Mouse (Mus musculus): ENCODE results near the gene 2310061I04Rik. TPM values are rescaled to one million over a fixed set of nuclear protein-coding genes. Genes with fewer than 3 reads are reported as not detected.
"Not testable (repeated sequence)": the region's sequence is repeated elsewhere in the genome, so short reads cannot be mapped to it uniquely, and the experiment has no call there.

Gene 2310061I04Rik
- 33.7 and 34.0 TPM in 2 replicates for polyA plus RNA-seq (2014; fragmentation: Nextera tagmentation; extraction: Ambion mirVana)

DNA sequence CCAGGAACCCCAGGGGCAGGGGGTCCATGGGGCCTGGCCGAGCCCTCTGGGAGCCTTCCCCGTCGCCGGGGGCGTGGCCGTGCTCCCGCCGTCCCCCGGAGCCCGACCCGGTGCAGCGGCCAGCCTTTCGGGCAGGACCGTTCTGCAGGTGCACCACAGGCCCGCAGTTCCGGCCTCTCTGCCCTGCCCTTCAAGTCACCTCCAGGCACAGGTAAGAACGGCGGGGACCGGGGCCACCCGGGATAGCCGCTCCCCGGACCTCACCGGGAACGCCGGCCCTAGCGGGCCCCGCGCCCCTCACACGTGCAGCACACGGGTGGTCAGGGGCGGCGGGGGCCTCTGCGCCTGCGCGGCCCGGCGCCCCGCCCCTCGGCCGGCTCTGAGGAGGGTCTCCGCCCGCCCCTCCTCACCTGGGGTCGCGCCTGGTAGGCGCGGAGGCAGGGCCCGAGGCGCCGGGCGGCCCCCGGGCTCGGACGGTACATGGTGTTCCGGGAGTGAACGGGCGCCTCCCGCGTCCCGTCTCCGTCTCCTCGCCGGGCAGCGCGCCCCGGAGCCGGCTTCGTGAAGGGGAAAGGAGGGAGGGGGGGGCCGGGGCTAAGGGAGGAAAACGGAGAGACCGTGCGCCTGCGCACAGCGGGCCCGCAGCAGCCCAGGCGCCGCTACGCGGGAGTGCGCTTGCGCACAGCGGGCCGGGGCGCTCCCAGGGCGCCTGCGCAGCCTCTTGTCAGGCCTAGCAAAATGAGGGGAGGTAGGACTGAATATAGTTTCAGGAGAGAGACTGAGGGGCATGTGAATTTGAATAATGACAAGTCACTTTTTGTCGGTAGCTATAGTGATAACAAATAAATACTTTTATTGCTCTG is at the start of gene 2310061I04Rik:
TSS of gene 2310061I04Rik (minus strand) at position 651 of the 863 bp plus-strand sequence.
- Histone ChIP-seq H3K4me3 (ENCODE audit: low read depth, low read length) (peak within 1 kb of the TSS; percentile 73), H3K4me1 (replicated peaks; ENCODE audit: control insufficient read depth, insufficient read depth, low read length) (peaks cover 24% of the 10 kb centered on the region), H3K27ac (ENCODE audit: low read depth, low read length) (peak within 1 kb of the TSS; percentile 86), H3K27me3 (replicated peaks; ENCODE audit: control insufficient read depth, insufficient read depth, low read length) (no peaks in the 10 kb centered on the region), H3K9ac (ENCODE audit: low read depth, low read length) (peak within 1 kb of the TSS; percentile 86), H3K36me3 (ENCODE audit: control insufficient read depth, insufficient read depth, low read length) (peaks cover 32% of the 10 kb centered on the region), H3K9me3 (ENCODE audit: control insufficient read depth, low read length) (no peaks in the 10 kb centered on the region), H3K4me2 (peak within 1 kb of the TSS; percentile 69)
- peak; percentile 89 for ATAC-seq (replicated peaks; ENCODE audit: low FRiP score)
- peak; percentile 90 for DNase-seq (ENCODE audit: low spot score)
- WGBS: under 1% methylated on average over 76 of the region's 86 CpGs

DNA sequence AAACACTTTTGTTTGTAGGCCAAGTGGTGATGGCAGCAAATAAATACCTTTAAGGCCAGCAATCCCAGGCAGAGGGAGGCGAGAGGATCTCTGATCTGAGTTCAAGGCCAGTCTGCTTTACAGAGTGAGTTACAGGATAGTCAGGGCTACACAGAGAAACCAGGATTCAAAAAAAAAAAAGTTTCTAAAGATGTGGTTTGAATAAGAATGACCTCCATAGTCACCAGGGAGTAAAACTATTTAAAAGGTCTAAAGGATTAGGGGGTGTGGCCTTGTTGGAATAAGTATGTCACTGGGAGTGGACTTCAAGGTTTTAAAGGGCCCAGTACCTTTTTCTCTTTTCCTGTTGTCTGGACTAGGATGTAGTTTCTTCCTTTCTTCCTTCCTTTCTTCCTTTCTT is 42.7 kb upstream of the 2310061I04Rik start:
- no peaks in the 10 kb centered on the region for H3K36me3 ChIP-seq (ENCODE audit: control insufficient read depth, insufficient read depth, low read length)
- no peak overlapping the region for H3K9ac ChIP-seq (ENCODE audit: low read depth, low read length)
- H3K27ac ChIP-seq (ENCODE audit: low read depth, low read length): no peak overlapping the region
- H3K4me1 ChIP-seq (replicated peaks; ENCODE audit: control insufficient read depth, insufficient read depth, low read length): no peaks in the 10 kb centered on the region
- DNase-seq (ENCODE audit: low spot score) (no peak), ATAC-seq (replicated peaks; ENCODE audit: low FRiP score) (no peak)
- 43% methylated on average over 1 of the region's 1 CpGs for WGBS
- H3K4me3 ChIP-seq (ENCODE audit: low read depth, low read length): no peak overlapping the region
- H3K4me2 ChIP-seq: no peak overlapping the region
- no peaks in the 10 kb centered on the region for H3K27me3 ChIP-seq (replicated peaks; ENCODE audit: control insufficient read depth, insufficient read depth, low read length)
- no peaks in the 10 kb centered on the region for H3K9me3 ChIP-seq (ENCODE audit: control insufficient read depth, low read length)

DNA sequence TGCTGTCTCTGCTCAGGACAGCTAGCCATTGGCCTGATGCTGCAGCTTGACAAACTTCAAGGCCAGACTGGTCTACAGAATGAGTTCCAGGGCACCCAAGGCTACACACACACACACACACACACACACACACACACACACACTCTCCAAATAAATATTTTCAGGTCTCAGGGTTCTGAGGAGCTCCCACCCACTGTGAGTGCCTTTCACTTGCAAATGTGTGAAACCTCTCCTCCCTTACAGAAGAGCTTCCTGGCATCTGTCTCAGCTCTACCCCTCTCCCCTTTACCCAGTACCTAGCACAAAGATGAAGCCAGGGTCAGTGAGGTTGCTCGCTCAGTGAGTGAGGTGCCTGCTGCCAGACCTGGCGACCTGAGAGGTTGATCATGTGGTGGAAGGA is 41.9 kb upstream of the 2310061I04Rik start:
- 58% methylated on average over 2 of the region's 2 CpGs for WGBS

DNA sequence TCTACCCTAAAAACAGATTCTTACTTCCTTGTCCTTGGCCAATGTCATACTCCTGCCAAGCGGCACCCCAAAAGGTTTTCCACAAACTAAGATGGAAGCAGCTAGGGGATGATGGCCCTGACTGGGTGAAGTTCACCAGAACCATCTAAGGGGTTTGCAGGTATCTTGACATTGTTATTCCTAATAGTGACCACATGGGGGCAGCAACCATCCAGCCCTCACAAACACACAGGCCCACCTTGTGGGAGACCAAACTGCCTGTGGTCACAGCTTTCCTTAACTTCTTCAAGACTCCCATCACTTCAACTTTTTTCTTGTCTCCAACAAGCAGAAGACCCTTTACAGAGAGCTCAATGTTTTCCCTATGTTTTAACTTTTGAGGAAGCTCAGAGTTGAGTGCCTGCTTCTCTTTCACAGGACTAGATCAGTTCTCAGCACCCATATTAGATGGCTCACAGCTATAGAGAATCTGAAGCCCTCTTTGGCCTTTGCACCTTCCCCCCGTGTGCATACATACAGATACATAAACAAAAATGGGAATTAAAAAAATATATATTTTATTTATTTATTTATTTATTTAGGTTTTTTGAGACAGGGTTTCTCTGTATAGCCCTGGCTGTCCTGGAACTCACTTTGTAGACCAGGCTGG is 40.6 kb upstream of the 2310061I04Rik start:
- Histone ChIP-seq H3K27ac (ENCODE audit: low read depth, low read length) (no peak overlapping the region), H3K4me2 (no peak overlapping the region), H3K27me3 (replicated peaks; ENCODE audit: control insufficient read depth, insufficient read depth, low read length) (no peaks in the 10 kb centered on the region), H3K9ac (ENCODE audit: low read depth, low read length) (no peak overlapping the region), H3K4me1 (replicated peaks; ENCODE audit: control insufficient read depth, insufficient read depth, low read length) (no peaks in the 10 kb centered on the region), H3K4me3 (ENCODE audit: low read depth, low read length) (no peak overlapping the region), H3K9me3 (ENCODE audit: control insufficient read depth, low read length) (no peaks in the 10 kb centered on the region), H3K36me3 (ENCODE audit: control insufficient read depth, insufficient read depth, low read length) (no peaks in the 10 kb centered on the region)
- peak; percentile 63; the same call in 1 of the 2 replicates for ATAC-seq (replicated peaks; ENCODE audit: low FRiP score)
- DNase-seq (ENCODE audit: low spot score): no peak
- WGBS: 32% methylated on average over 2 of the region's 2 CpGs

More for the DNA sequence above, 41.9 kb upstream of the 2310061I04Rik start:
- Histone ChIP-seq H3K27ac (ENCODE audit: low read depth, low read length) (no peak overlapping the region), H3K9ac (ENCODE audit: low read depth, low read length) (no peak overlapping the region), H3K9me3 (ENCODE audit: control insufficient read depth, low read length) (no peaks in the 10 kb centered on the region), H3K4me3 (ENCODE audit: low read depth, low read length) (no peak overlapping the region), H3K36me3 (ENCODE audit: control insufficient read depth, insufficient read depth, low read length) (no peaks in the 10 kb centered on the region), H3K4me1 (replicated peaks; ENCODE audit: control insufficient read depth, insufficient read depth, low read length) (no peaks in the 10 kb centered on the region), H3K27me3 (replicated peaks; ENCODE audit: control insufficient read depth, insufficient read depth, low read length) (no peaks in the 10 kb centered on the region), H3K4me2 (no peak overlapping the region)
- DNase-seq (ENCODE audit: low spot score): no peak
- no peak for ATAC-seq (replicated peaks; ENCODE audit: low FRiP score)

DNA sequence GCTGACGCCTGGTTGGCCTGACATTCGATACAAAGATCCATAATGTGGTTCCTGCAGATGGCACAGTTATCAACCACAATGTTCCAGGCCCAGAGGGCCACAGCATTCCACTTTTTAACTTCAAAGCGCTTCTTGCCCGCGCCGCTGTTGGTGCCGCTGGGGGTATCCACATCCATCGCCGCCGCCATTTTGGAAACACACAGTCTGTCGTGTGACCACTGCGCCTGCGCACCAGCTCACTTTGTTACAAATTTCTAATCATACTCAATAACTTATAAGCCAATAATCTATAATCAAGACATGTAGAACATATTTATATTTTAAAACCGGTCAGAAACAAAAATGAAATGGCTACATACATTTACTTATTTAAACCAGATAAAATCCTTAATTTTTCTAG is 38.5 kb upstream of the 2310061I04Rik start:
- H3K36me3 ChIP-seq (ENCODE audit: control insufficient read depth, insufficient read depth, low read length); H3K9me3 ChIP-seq (ENCODE audit: control insufficient read depth, low read length); H3K4me2 ChIP-seq; H3K4me1 ChIP-seq (replicated peaks; ENCODE audit: control insufficient read depth, insufficient read depth, low read length); H3K27me3 ChIP-seq (replicated peaks; ENCODE audit: control insufficient read depth, insufficient read depth, low read length); ATAC-seq (replicated peaks; ENCODE audit: low FRiP score); DNase-seq (ENCODE audit: low spot score); H3K9ac ChIP-seq (ENCODE audit: low read depth, low read length); H3K27ac ChIP-seq (ENCODE audit: low read depth, low read length); H3K4me3 ChIP-seq (ENCODE audit: low read depth, low read length): not testable (repeated sequence)
- 85% methylated on average over 14 of the region's 14 CpGs for WGBS

DNA sequence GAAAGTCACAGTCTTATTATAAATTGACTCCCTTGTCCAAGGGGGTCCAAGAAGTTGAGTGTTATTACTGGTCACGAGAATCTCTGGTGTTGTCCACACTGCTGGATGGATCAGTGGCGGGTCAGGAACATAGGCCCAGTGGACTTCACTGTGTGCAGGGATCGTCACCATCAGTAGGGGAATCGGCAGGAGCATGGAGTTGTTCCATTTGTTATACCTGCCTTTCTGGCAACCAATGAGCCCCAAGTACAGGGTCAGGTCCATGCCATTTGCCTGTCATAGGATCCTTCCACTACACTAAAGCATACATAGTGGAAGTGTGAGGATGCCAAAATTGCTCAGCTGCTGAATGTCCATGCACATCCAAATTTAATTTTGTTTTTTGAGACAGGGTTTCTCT is 35.4 kb upstream of the 2310061I04Rik start:
- H3K4me2 ChIP-seq: no peak overlapping the region
- no peak overlapping the region for H3K9ac ChIP-seq (ENCODE audit: low read depth, low read length)
- no peak overlapping the region for H3K4me3 ChIP-seq (ENCODE audit: low read depth, low read length)
- no peaks in the 10 kb centered on the region for H3K27me3 ChIP-seq (replicated peaks; ENCODE audit: control insufficient read depth, insufficient read depth, low read length)
- H3K4me1 ChIP-seq (replicated peaks; ENCODE audit: control insufficient read depth, insufficient read depth, low read length): peaks cover 5% of the 10 kb centered on the region
- no peak overlapping the region for H3K27ac ChIP-seq (ENCODE audit: low read depth, low read length)
- peaks cover 34% of the 10 kb centered on the region for H3K36me3 ChIP-seq (ENCODE audit: control insufficient read depth, insufficient read depth, low read length)
- no peak for ATAC-seq (replicated peaks; ENCODE audit: low FRiP score)
- no peaks in the 10 kb centered on the region for H3K9me3 ChIP-seq (ENCODE audit: control insufficient read depth, low read length)
- 88% methylated on average over 4 of the region's 4 CpGs for WGBS
- DNase-seq (ENCODE audit: low spot score): no peak

DNA sequence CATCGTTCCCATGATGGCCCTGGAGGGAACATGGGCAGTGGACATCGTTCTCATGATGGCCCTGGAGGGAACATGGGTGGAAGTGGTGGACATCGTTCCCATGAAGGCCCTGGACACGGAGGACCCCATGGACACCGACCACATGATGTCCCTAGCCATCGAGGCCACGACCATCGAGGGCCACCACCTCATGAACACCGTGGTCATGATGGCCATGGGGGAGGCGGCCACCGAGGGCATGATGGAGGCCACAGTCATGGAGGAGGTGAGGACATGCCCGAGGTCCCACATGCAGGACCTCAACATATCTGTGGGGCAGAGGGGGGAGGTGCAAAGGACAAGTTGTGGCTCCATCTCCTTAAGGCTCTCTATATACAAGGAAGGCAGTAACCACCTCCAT is 33.4 kb upstream of the 2310061I04Rik start:
- DNase-seq (ENCODE audit: low spot score) (no peak), ATAC-seq (replicated peaks; ENCODE audit: low FRiP score) (no peak)
- Histone ChIP-seq H3K27me3 (replicated peaks; ENCODE audit: control insufficient read depth, insufficient read depth, low read length) (no peaks in the 10 kb centered on the region), H3K9me3 (ENCODE audit: control insufficient read depth, low read length) (no peaks in the 10 kb centered on the region), H3K4me3 (ENCODE audit: low read depth, low read length) (no peak overlapping the region), H3K27ac (ENCODE audit: low read depth, low read length) (no peak overlapping the region), H3K4me2 (no peak overlapping the region), H3K9ac (ENCODE audit: low read depth, low read length) (no peak overlapping the region), H3K4me1 (replicated peaks; ENCODE audit: control insufficient read depth, insufficient read depth, low read length) (peaks cover 19% of the 10 kb centered on the region), H3K36me3 (ENCODE audit: control insufficient read depth, insufficient read depth, low read length) (peaks cover 49% of the 10 kb centered on the region)
- WGBS: 95% methylated on average over 12 of the region's 12 CpGs

DNA sequence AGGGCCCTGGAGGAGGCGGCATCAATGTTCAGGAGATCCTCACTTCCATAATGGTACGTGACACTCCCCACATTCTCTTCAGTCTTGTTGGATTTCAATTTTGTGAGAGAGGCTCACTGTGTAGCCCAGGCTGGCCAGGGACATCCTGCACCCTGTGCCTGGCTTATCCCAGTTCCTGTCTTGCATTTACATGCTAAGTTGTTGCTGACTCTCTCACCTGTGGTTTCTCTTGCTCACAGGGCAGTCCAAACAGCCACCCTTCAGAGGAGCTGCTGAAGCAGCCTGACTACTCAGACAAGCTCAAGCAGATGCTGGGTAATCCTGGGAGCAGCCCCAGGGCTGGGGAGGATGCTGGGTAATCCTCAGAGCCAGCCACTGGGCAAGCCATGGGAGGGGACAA is 32.3 kb upstream of the 2310061I04Rik start:
- WGBS: 85% methylated on average over 2 of the region's 2 CpGs
- peaks cover 52% of the 10 kb centered on the region for H3K36me3 ChIP-seq (ENCODE audit: control insufficient read depth, insufficient read depth, low read length)
- no peak overlapping the region for H3K4me3 ChIP-seq (ENCODE audit: low read depth, low read length)
- no peak for DNase-seq (ENCODE audit: low spot score)
- no peak overlapping the region for H3K9ac ChIP-seq (ENCODE audit: low read depth, low read length)
- ATAC-seq (replicated peaks; ENCODE audit: low FRiP score): no peak
- H3K27ac ChIP-seq (ENCODE audit: low read depth, low read length): no peak overlapping the region
- H3K4me1 ChIP-seq (replicated peaks; ENCODE audit: control insufficient read depth, insufficient read depth, low read length): peaks cover 27% of the 10 kb centered on the region
- no peak overlapping the region for H3K4me2 ChIP-seq
- no peaks in the 10 kb centered on the region for H3K27me3 ChIP-seq (replicated peaks; ENCODE audit: control insufficient read depth, insufficient read depth, low read length)
- no peaks in the 10 kb centered on the region for H3K9me3 ChIP-seq (ENCODE audit: control insufficient read depth, low read length)

All from liver, embryonic 11.5 days (tissue).